Mouse (Mus musculus): ENCODE results near the gene Cltb. TPM values are rescaled to one million over a fixed set of nuclear protein-coding genes. Genes with fewer than 3 reads are reported as not detected.

The Cltb gene
- polyA plus RNA-seq, 1 experiment from 2014 or later, result 34.1 TPM

GRCm38 (mm10) chr13:54608002-54608401 lies 3.1 kb downstream of the Cltb start:
- no peak overlapping the region for H3K9ac ChIP-seq
- H3K27me3 ChIP-seq (ENCODE audit: insufficient read depth, low read length), result no peaks in the 10 kb centered on the region
- WGBS, result 64% methylated on average over 3 of the region's 3 CpGs
- no peak overlapping the region for H3K4me2 ChIP-seq
- H3K4me3 ChIP-seq (ENCODE audit: low read depth, low read length), result no peak overlapping the region
- DNase-seq (no peak), ATAC-seq (ENCODE audit: insufficient read depth) (no peak)
- H3K36me3 ChIP-seq (ENCODE audit: insufficient read depth), result 0 out of 2 replicates have a peak, but pooled peaks cover 3% of the 10 kb centered on the region
- TF ChIP-seq CTCF (IDR thresholded peaks at IDR 0.05; ENCODE audit: low read depth), result no peak
- H3K27ac ChIP-seq (ENCODE audit: low read depth), result no peak overlapping the region
- no peaks in the 10 kb centered on the region for H3K4me1 ChIP-seq (ENCODE audit: insufficient read depth)
- H3K9me3 ChIP-seq (ENCODE audit: low read depth, low read length), result no peaks in the 10 kb centered on the region

DNA sequence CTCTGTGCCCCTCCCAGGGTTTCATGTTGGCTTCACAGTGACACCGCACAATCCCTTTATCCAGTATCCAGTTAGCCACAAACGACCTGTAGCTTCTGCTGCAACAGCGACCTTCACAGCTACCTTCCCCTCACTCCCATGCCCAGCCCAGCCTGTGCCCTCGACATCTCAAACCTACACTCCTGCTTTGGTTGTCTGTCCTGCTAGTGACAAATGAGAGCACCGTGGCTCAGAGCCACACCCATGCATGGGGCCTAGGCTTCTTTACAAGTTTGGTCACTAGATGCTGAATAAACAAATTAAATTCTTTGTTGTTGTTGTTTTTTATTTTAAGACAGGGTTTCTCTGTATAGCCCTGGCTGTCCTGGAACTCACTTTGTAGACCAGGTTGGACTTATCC lies 3.9 kb downstream of the Cltb start:
- WGBS, result 56% methylated on average over 5 of the region's 5 CpGs
- H3K4me3 ChIP-seq (ENCODE audit: low read depth, low read length), result no peak overlapping the region
- TF ChIP-seq CTCF (IDR thresholded peaks at IDR 0.05; ENCODE audit: low read depth), result no peak
- H3K9me3 ChIP-seq (ENCODE audit: low read depth, low read length), result no peaks in the 10 kb centered on the region
- DNase-seq, result no peak
- no peaks in the 10 kb centered on the region for H3K27me3 ChIP-seq (ENCODE audit: insufficient read depth, low read length)
- H3K27ac ChIP-seq (ENCODE audit: low read depth), result no peak overlapping the region
- H3K9ac ChIP-seq, result no peak overlapping the region
- H3K4me1 ChIP-seq (ENCODE audit: insufficient read depth), result no peaks in the 10 kb centered on the region
- H3K36me3 ChIP-seq (ENCODE audit: insufficient read depth), result 0 out of 2 replicates have a peak, but pooled peaks cover 3% of the 10 kb centered on the region
- ATAC-seq (ENCODE audit: insufficient read depth), result no peak
- no peak overlapping the region for H3K4me2 ChIP-seq

GRCm38 (mm10) chr13:54605426-54605825 lies 5.7 kb downstream of the Cltb start:
- Histone ChIP-seq H3K9me3 (ENCODE audit: low read depth, low read length) (no peaks in the 10 kb centered on the region), H3K4me3 (ENCODE audit: low read depth, low read length) (no peak overlapping the region), H3K4me2 (no peak overlapping the region), H3K27me3 (ENCODE audit: insufficient read depth, low read length) (no peaks in the 10 kb centered on the region), H3K27ac (ENCODE audit: low read depth) (no peak overlapping the region), H3K9ac (no peak overlapping the region), H3K4me1 (ENCODE audit: insufficient read depth) (no peaks in the 10 kb centered on the region), H3K36me3 (ENCODE audit: insufficient read depth) (0 out of 2 replicates have a peak, but pooled peaks cover 3% of the 10 kb centered on the region)
- WGBS, result 64% methylated on average over 5 of the region's 5 CpGs
- DNase-seq, result no peak
- no peak for ATAC-seq (ENCODE audit: insufficient read depth)
- TF ChIP-seq CTCF (IDR thresholded peaks at IDR 0.05; ENCODE audit: low read depth), result no peak

- no peak for TF ChIP-seq CTCF (IDR thresholded peaks at IDR 0.05; ENCODE audit: low read depth)
- Histone ChIP-seq H3K36me3 (ENCODE audit: insufficient read depth) (0 out of 2 replicates have a peak, but pooled peaks cover 3% of the 10 kb centered on the region), H3K9ac (no peak overlapping the region), H3K4me1 (ENCODE audit: insufficient read depth) (no peaks in the 10 kb centered on the region), H3K4me3 (ENCODE audit: low read depth, low read length) (no peak overlapping the region), H3K9me3 (ENCODE audit: low read depth, low read length) (no peaks in the 10 kb centered on the region), H3K4me2 (no peak overlapping the region), H3K27me3 (ENCODE audit: insufficient read depth, low read length) (no peaks in the 10 kb centered on the region), H3K27ac (ENCODE audit: low read depth) (no peak overlapping the region)
- 62% methylated on average over 4 of the region's 4 CpGs for WGBS
- ATAC-seq (ENCODE audit: insufficient read depth), result no peak
- DNase-seq, result no peak
Observed at GRCm38 (mm10) chr13:54604221-54604620, 6.9 kb downstream of the Cltb start.

- ATAC-seq (ENCODE audit: insufficient read depth) (no peak), DNase-seq (no peak)
- Histone ChIP-seq H3K27ac (ENCODE audit: low read depth) (no peak overlapping the region), H3K9ac (no peak overlapping the region), H3K4me1 (ENCODE audit: insufficient read depth) (no peaks in the 10 kb centered on the region), H3K9me3 (ENCODE audit: low read depth, low read length) (no peaks in the 10 kb centered on the region), H3K36me3 (ENCODE audit: insufficient read depth) (0 out of 2 replicates have a peak, but pooled peaks cover 3% of the 10 kb centered on the region), H3K4me2 (no peak overlapping the region), H3K27me3 (ENCODE audit: insufficient read depth, low read length) (no peaks in the 10 kb centered on the region), H3K4me3 (ENCODE audit: low read depth, low read length) (no peak overlapping the region)
- no peak for TF ChIP-seq CTCF (IDR thresholded peaks at IDR 0.05; ENCODE audit: low read depth)
Observed at GRCm38 (mm10) chr13:54603501-54603900, 7.6 kb downstream of the Cltb start.

GRCm38 (mm10) chr13:54602639-54603111 lies 8.5 kb downstream of the Cltb start:
- Histone ChIP-seq H3K4me1 (ENCODE audit: insufficient read depth) (no peaks in the 10 kb centered on the region), H3K9me3 (ENCODE audit: low read depth, low read length) (no peaks in the 10 kb centered on the region), H3K4me3 (ENCODE audit: low read depth, low read length) (no peak overlapping the region), H3K36me3 (ENCODE audit: insufficient read depth) (peaks cover 11% of the 10 kb centered on the region; the same call in 1 of the 2 replicates), H3K27me3 (ENCODE audit: insufficient read depth, low read length) (no peaks in the 10 kb centered on the region), H3K4me2 (no peak overlapping the region), H3K27ac (ENCODE audit: low read depth) (no peak overlapping the region), H3K9ac (no peak overlapping the region)
- 60% methylated on average over 3 of the region's 3 CpGs for WGBS
- DNase-seq (no peak), ATAC-seq (ENCODE audit: insufficient read depth) (no peak)
- no peak for TF ChIP-seq CTCF (IDR thresholded peaks at IDR 0.05; ENCODE audit: low read depth)

- no peak for ATAC-seq (ENCODE audit: insufficient read depth)
Observed at GRCm38 (mm10) chr13:54598622-54599143, 12.5 kb downstream of the Cltb start.

More at GRCm38 (mm10) chr13:54598622-54599143, 12.5 kb downstream of the Cltb start:
- Histone ChIP-seq H3K27ac (ENCODE audit: low read depth) (no peak overlapping the region), H3K36me3 (ENCODE audit: insufficient read depth) (peaks cover 18% of the 10 kb centered on the region), H3K4me1 (ENCODE audit: insufficient read depth) (no peaks in the 10 kb centered on the region), H3K9me3 (ENCODE audit: low read depth, low read length) (no peaks in the 10 kb centered on the region), H3K9ac (no peak overlapping the region), H3K27me3 (ENCODE audit: insufficient read depth, low read length) (no peaks in the 10 kb centered on the region), H3K4me2 (no peak overlapping the region), H3K4me3 (ENCODE audit: low read depth, low read length) (no peak overlapping the region)
- WGBS, result 87% methylated on average over 12 of the region's 12 CpGs
- no peak for DNase-seq
- TF ChIP-seq CTCF (IDR thresholded peaks at IDR 0.05; ENCODE audit: low read depth), result no peak

Measured in lung, embryonic 14.5 days (tissue).